Mouse (Mus musculus): ENCODE data around the gene Prss8. TPM values are rescaled to one million over a fixed set of nuclear protein-coding genes. Genes with fewer than 3 reads are reported as not detected.

Prss8 gene
- polyA plus RNA-seq, 1 experiment from 2014 or later: 125 TPM

DNA sequence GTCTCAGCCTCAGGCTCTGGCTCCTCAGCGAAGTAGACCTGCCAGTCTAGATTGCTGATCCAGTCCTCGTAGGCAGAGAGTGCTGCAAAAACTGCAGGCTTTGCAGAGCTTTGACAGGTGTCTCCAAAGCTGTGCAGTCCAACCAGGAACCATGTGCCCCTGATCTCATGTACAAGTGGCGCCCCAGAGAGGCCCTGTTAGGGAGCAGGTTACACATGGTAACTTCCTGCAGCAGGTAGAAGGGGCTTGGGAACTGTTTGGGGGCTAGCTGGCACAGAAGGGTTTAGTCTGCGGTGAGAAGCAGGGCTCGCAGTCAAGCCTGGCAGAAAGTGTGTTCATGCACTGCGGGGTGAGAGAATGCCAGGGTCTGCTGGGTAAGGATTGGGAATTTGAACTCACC lies 43.4 kb downstream of the Prss8 start:
- Histone ChIP-seq H3K4me2 (ENCODE audit: low read length) (no peak overlapping the region), H3K27me3 (ENCODE audit: insufficient read depth, low read length) (no peaks in the 10 kb centered on the region), H3K27ac (no peak overlapping the region; the same call in 1 of the 2 replicates), H3K4me3 (replicated peaks; ENCODE audit: low read depth, low read length) (no peak overlapping the region), H3K9ac (ENCODE audit: low read depth, low read length) (no peak overlapping the region), H3K9me3 (replicated peaks; ENCODE audit: low read length) (no peaks in the 10 kb centered on the region), H3K36me3 (ENCODE audit: insufficient read depth, low read length) (peaks cover 56% of the 10 kb centered on the region), H3K4me1 (replicated peaks; ENCODE audit: insufficient read depth, low read length) (no peaks in the 10 kb centered on the region)
- 89% methylated on average over 6 of the region's 6 CpGs for WGBS
- no peak for TF ChIP-seq CTCF (IDR thresholded peaks at IDR 0.05; ENCODE audit: low read depth)
- DNase-seq (ENCODE audit: low spot score) (no peak), ATAC-seq (replicated peaks; ENCODE audit: low FRiP score, low read depth) (no peak)

DNA sequence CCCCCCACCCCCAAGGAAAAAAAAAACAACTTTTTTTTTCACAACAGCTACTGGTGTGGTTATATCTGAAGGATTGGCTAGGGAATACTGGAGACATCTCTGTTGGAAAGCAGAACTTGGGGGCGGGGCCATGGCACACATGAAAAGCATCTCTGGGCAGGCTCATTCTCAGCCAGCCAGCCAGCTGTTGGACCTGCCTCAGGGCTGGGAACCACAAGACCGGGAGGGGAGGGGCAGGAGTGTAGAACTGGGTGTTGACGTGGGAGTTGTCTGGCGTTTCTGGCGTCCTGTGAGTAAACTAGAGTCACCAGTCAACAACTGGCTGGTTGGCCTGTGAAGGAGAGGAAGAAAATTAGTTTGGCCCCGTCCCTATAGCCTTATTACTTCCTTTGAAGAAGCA lies 44.0 kb downstream of the Prss8 start:
- no peaks in the 10 kb centered on the region for H3K9me3 ChIP-seq (replicated peaks; ENCODE audit: low read length)
- no peak overlapping the region for H3K9ac ChIP-seq (ENCODE audit: low read depth, low read length)
- ATAC-seq (replicated peaks; ENCODE audit: low FRiP score, low read depth) (no peak), DNase-seq (ENCODE audit: low spot score) (peak; percentile 21)
- H3K27ac ChIP-seq: no peak overlapping the region
- no peak overlapping the region for H3K4me3 ChIP-seq (replicated peaks; ENCODE audit: low read depth, low read length)
- WGBS: 56% methylated on average over 6 of the region's 6 CpGs
- H3K4me2 ChIP-seq (ENCODE audit: low read length): no peak overlapping the region
- peaks cover 62% of the 10 kb centered on the region for H3K36me3 ChIP-seq (ENCODE audit: insufficient read depth, low read length)
- H3K27me3 ChIP-seq (ENCODE audit: insufficient read depth, low read length): no peaks in the 10 kb centered on the region
- TF ChIP-seq CTCF (IDR thresholded peaks at IDR 0.05; ENCODE audit: low read depth): no peak
- H3K4me1 ChIP-seq (replicated peaks; ENCODE audit: insufficient read depth, low read length): no peaks in the 10 kb centered on the region

DNA sequence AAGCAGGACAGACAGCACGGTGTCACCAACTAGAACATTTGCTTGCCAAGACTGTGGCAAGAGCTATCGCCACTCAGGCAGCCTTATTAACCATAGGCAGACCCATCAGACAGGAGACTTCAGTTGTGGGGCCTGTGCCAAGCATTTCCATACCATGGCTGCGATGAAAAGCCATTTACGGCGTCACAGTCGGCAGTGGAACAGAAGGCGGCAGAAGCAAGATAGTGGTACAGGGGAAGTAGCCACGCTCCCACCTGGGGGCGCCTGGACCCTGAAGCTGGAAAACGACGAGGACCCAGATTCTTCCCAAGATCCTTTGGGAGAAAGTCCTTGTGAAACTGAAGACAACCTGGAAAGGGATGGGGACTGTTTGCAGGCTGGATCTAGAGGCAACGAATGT lies 49.5 kb downstream of the Prss8 start:
- TF ChIP-seq CTCF (IDR thresholded peaks at IDR 0.05; ENCODE audit: low read depth): no peak
- WGBS: 81% methylated on average over 12 of the region's 12 CpGs
- Histone ChIP-seq H3K4me3 (replicated peaks; ENCODE audit: low read depth, low read length) (no peak overlapping the region), H3K4me2 (ENCODE audit: low read length) (no peak overlapping the region), H3K36me3 (ENCODE audit: insufficient read depth, low read length) (peaks cover 68% of the 10 kb centered on the region), H3K27ac (no peak overlapping the region), H3K9me3 (replicated peaks; ENCODE audit: low read length) (no peaks in the 10 kb centered on the region), H3K9ac (ENCODE audit: low read depth, low read length) (no peak overlapping the region), H3K4me1 (replicated peaks; ENCODE audit: insufficient read depth, low read length) (peaks cover 6% of the 10 kb centered on the region; the same call in 1 of the 2 replicates), H3K27me3 (ENCODE audit: insufficient read depth, low read length) (no peaks in the 10 kb centered on the region)
- ATAC-seq (replicated peaks; ENCODE audit: low FRiP score, low read depth) (no peak), DNase-seq (ENCODE audit: low spot score) (no peak)

DNA sequence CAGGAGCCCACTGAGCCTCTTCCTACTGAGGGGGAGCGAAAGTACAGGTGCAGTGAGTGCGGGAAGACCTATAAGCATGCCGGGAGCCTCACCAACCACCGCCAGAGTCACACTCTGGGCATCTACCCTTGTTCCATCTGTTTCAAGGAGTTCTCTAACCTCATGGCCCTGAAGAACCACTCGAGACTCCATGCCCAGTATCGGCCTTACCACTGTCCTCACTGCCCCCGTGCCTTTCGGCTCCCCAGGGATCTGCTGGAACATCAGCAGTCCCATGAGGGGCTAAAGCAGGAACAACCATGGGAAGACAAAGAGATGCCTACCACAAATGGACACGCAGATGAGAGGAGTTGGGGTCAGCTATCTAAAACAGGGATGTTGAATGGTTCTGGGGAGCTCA lies 50.6 kb downstream of the Prss8 start:
- H3K4me1 ChIP-seq (replicated peaks; ENCODE audit: insufficient read depth, low read length): peaks cover 9% of the 10 kb centered on the region; the same call in 1 of the 2 replicates
- no peak for ATAC-seq (replicated peaks; ENCODE audit: low FRiP score, low read depth)

DNA sequence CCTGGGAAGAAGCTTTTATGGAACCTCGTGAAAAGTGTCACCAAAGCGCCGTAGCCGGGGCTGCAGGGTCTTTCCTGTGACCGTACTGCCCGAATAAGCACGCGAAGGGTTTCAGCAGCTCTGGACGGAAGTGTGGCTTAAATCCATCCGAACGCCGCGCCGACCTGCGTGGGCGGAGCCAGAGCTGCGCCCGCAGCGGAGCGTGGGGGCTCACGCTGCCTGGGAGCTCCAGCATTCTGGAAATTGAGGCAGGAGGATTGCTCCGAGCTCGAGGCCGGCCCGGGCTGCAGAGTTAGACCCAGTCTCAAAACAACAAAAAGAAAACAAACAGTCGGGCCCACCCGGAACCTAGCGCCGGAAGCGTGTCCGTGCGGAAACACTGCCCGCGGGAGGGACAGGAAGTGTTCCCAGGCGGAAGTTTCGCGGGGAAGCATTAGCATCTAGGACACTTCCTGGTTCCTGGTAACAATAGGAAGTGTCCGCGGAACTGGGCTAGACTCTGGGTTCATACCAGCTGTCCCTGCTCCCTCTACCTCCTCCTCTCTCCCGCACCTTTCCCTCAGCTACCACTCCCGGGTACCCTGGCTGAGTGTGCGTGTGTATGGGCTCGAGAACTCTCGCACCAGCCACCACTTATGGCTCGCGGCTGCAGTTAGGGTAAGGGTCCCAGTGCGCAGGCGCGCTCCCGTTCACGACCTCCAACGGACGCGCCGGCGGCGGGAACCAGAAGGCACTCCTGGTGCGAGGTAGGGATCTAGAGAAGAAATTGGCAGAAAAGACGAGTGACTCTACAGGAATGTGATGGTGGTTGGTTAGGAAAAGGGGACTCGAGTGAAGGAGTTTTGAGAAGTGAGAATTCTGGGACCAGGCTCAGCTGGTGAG lies 53.2 kb downstream of the Prss8 start, which contains the start of gene Zfp668:
TSS of gene Zfp668 (minus strand) at position 362 of the 882 bp plus-strand sequence.
- peak within 1 kb of the TSS; percentile 79 for H3K4me3 ChIP-seq (replicated peaks; ENCODE audit: low read depth, low read length)
- H3K9me3 ChIP-seq (replicated peaks; ENCODE audit: low read length): no peaks in the 10 kb centered on the region
- ATAC-seq (replicated peaks; ENCODE audit: low FRiP score, low read depth): peak; percentile 61
- peak within 1 kb of the TSS; percentile 98 for H3K27ac ChIP-seq
- TF ChIP-seq CTCF (IDR thresholded peaks at IDR 0.05; ENCODE audit: low read depth): no peak
- peaks cover 16% of the 10 kb centered on the region; the same call in 1 of the 2 replicates for H3K4me1 ChIP-seq (replicated peaks; ENCODE audit: insufficient read depth, low read length)
- peak; percentile 96 for DNase-seq (ENCODE audit: low spot score)
- no peaks in the 10 kb centered on the region for H3K27me3 ChIP-seq (ENCODE audit: insufficient read depth, low read length)
- peaks cover 35% of the 10 kb centered on the region for H3K36me3 ChIP-seq (ENCODE audit: insufficient read depth, low read length)
- peak within 1 kb of the TSS; percentile 90 for H3K9ac ChIP-seq (ENCODE audit: low read depth, low read length)
- under 1% methylated on average over 60 of the region's 60 CpGs for WGBS
- peak within 1 kb of the TSS; percentile 66 for H3K4me2 ChIP-seq (ENCODE audit: low read length)

More for the DNA sequence above, 50.6 kb downstream of the Prss8 start:
- 95% methylated on average over 9 of the region's 9 CpGs for WGBS
- Histone ChIP-seq H3K27me3 (ENCODE audit: insufficient read depth, low read length) (no peaks in the 10 kb centered on the region), H3K9ac (ENCODE audit: low read depth, low read length) (no peak overlapping the region), H3K27ac (no peak overlapping the region), H3K4me2 (ENCODE audit: low read length) (no peak overlapping the region), H3K4me3 (replicated peaks; ENCODE audit: low read depth, low read length) (no peak overlapping the region), H3K36me3 (ENCODE audit: insufficient read depth, low read length) (peaks cover 58% of the 10 kb centered on the region), H3K9me3 (replicated peaks; ENCODE audit: low read length) (no peaks in the 10 kb centered on the region)
- TF ChIP-seq CTCF (IDR thresholded peaks at IDR 0.05; ENCODE audit: low read depth): no peak
- DNase-seq (ENCODE audit: low spot score): no peak

DNA sequence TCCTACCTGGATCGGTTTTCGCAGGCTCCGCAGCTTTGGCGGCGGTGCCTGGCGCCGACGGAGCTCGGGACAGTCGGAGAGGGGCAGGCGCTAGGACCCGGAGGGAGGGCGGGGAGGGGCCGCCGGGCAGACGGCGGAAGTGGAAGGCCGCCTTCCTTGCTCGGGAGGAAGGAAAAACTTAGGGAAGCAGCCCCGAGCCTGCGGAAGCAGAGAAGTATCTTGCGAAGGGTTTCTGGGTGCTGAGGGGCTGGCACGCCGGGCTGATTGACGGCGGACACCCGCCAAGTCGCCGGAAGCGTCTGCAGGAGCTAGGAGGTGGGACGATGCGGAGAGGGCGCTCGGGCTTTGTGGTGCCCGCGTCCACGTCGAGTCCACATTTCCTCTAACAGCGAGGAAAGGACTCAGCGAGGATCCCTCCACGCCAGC lies 53.9 kb downstream of the Prss8 start, which contains the start of gene Zfp646:
TSS of gene Zfp646 (plus strand) at position 181 of the 426 bp plus-strand sequence.
- ATAC-seq (replicated peaks; ENCODE audit: low FRiP score, low read depth) (peak; percentile 88), DNase-seq (ENCODE audit: low spot score) (peak; percentile 93)
- Histone ChIP-seq H3K4me3 (replicated peaks; ENCODE audit: low read depth, low read length) (peak within 1 kb of the TSS; percentile 79), H3K4me1 (replicated peaks; ENCODE audit: insufficient read depth, low read length) (peaks cover 16% of the 10 kb centered on the region; the same call in 1 of the 2 replicates), H3K9ac (ENCODE audit: low read depth, low read length) (peak within 1 kb of the TSS; percentile 90), H3K27ac (peak within 1 kb of the TSS; percentile 98), H3K27me3 (ENCODE audit: insufficient read depth, low read length) (no peaks in the 10 kb centered on the region), H3K36me3 (ENCODE audit: insufficient read depth, low read length) (peaks cover 29% of the 10 kb centered on the region), H3K4me2 (ENCODE audit: low read length) (peak within 1 kb of the TSS; percentile 66), H3K9me3 (replicated peaks; ENCODE audit: low read length) (no peaks in the 10 kb centered on the region)
- TF ChIP-seq CTCF (IDR thresholded peaks at IDR 0.05; ENCODE audit: low read depth): no peak
- 0% methylated on average over 40 of the region's 41 CpGs for WGBS

Other genes starting within 250 kb of the Prss8 start
- 56.1 and 70.9 TPM in 2 replicates for gene Bcl7c, start 221.2 kb downstream of the Prss8 start, polyA plus RNA-seq (2015; fragmentation: Nextera tagmentation; extraction: Ambion mirVana)
- gene Ctf1, start 217.4 kb downstream of the Prss8 start, polyA plus RNA-seq (2015; fragmentation: Nextera tagmentation; extraction: Ambion mirVana): 14.5 and 15.9 TPM in 2 replicates
- 0.08 TPM in 1 of 2 replicates, not detected in the other for gene Ctf2, start 197.9 kb downstream of the Prss8 start, polyA plus RNA-seq (2015; fragmentation: Nextera tagmentation; extraction: Ambion mirVana)
- 2.8 and 3.5 TPM in 2 replicates for gene Fbxl19, start 185.6 kb downstream of the Prss8 start, polyA plus RNA-seq (2015; fragmentation: Nextera tagmentation; extraction: Ambion mirVana)
- gene Orai3, start 160.3 kb downstream of the Prss8 start, polyA plus RNA-seq (2015; fragmentation: Nextera tagmentation; extraction: Ambion mirVana): 27.2 and 30.1 TPM in 2 replicates
- 15.6 and 17.9 TPM in 2 replicates for gene Setd1a, start 153.4 kb downstream of the Prss8 start, polyA plus RNA-seq (2015; fragmentation: Nextera tagmentation; extraction: Ambion mirVana)
- not detected in 2 replicates for gene Gm49388, start 144.5 kb downstream of the Prss8 start, polyA plus RNA-seq (2015; fragmentation: Nextera tagmentation; extraction: Ambion mirVana)
- gene Hsd3b7, start 129.5 kb downstream of the Prss8 start, polyA plus RNA-seq (2015; fragmentation: Nextera tagmentation; extraction: Ambion mirVana): 28.3 and 28.8 TPM in 2 replicates
- 39.1 and 42.6 TPM in 2 replicates for gene Stx4a, start 105.8 kb downstream of the Prss8 start, polyA plus RNA-seq (2015; fragmentation: Nextera tagmentation; extraction: Ambion mirVana)
- gene Stx1b, start 105.6 kb downstream of the Prss8 start, polyA plus RNA-seq (2015; fragmentation: Nextera tagmentation; extraction: Ambion mirVana): 1.1 and 1.6 TPM in 2 replicates
- 7.4 and 7.5 TPM in 2 replicates for gene Zfp646, start 53.9 kb downstream of the Prss8 start, polyA plus RNA-seq (2015; fragmentation: Nextera tagmentation; extraction: Ambion mirVana)
- gene Zfp668, start 53.3 kb downstream of the Prss8 start, polyA plus RNA-seq (2015; fragmentation: Nextera tagmentation; extraction: Ambion mirVana): 12.5 and 13.3 TPM in 2 replicates
- 8.8 and 9.3 TPM in 2 replicates for gene Prss53, start 39.1 kb downstream of the Prss8 start, polyA plus RNA-seq (2015; fragmentation: Nextera tagmentation; extraction: Ambion mirVana)
- not detected in 2 replicates for gene Gm21974, start 34.6 kb downstream of the Prss8 start, polyA plus RNA-seq (2015; fragmentation: Nextera tagmentation; extraction: Ambion mirVana)
- gene Vkorc1, start 34.5 kb downstream of the Prss8 start, polyA plus RNA-seq (2015; fragmentation: Nextera tagmentation; extraction: Ambion mirVana): 162 and 165 TPM in 2 replicates
- gene Bckdk, start 26.0 kb downstream of the Prss8 start, polyA plus RNA-seq (2015; fragmentation: Nextera tagmentation; extraction: Ambion mirVana): 120 and 125 TPM in 2 replicates
- 30.9 and 32.2 TPM in 2 replicates for gene Kat8, start 17.6 kb downstream of the Prss8 start, polyA plus RNA-seq (2015; fragmentation: Nextera tagmentation; extraction: Ambion mirVana)
- 11.7 and 13.0 TPM in 2 replicates for gene Prss36, start 16.6 kb upstream of the Prss8 start, polyA plus RNA-seq (2015; fragmentation: Nextera tagmentation; extraction: Ambion mirVana)
- 262 and 271 TPM in 2 replicates for gene Fus, start 37.4 kb upstream of the Prss8 start, polyA plus RNA-seq (2015; fragmentation: Nextera tagmentation; extraction: Ambion mirVana)
- gene Pycard, start 63.8 kb upstream of the Prss8 start, polyA plus RNA-seq (2015; fragmentation: Nextera tagmentation; extraction: Ambion mirVana): 77.5 and 85.2 TPM in 2 replicates
- 0.11 TPM in 1 of 2 replicates, not detected in the other for gene Trim72, start 73.8 kb upstream of the Prss8 start, polyA plus RNA-seq (2015; fragmentation: Nextera tagmentation; extraction: Ambion mirVana)
- 0.66 and 0.79 TPM in 2 replicates for gene Itgam, start 132.5 kb upstream of the Prss8 start, polyA plus RNA-seq (2015; fragmentation: Nextera tagmentation; extraction: Ambion mirVana)
- gene Gm49368, start 132.6 kb upstream of the Prss8 start, polyA plus RNA-seq (2015; fragmentation: Nextera tagmentation; extraction: Ambion mirVana): 0.03 TPM in 1 of 2 replicates, not detected in the other
- gene Itgax, start 199.4 kb upstream of the Prss8 start, polyA plus RNA-seq (2015; fragmentation: Nextera tagmentation; extraction: Ambion mirVana): 0.07 and 0.17 TPM in 2 replicates
- gene Itgad, start 224.3 kb upstream of the Prss8 start, polyA plus RNA-seq (2015; fragmentation: Nextera tagmentation; extraction: Ambion mirVana): not detected in 2 replicates